Mouse (Mus musculus) lung, postnatal 25 days (tissue): ENCODE data around the gene Lypd6.

ENCODE experiments used
- DNase-seq: peaks from one replicate; pipeline ENCODE4 v3.0.0; 2022; ENCODE audit warnings: low spot score

Lypd6 gene

GRCm38 (mm10) chr2:50110167-50110566 lies 43.9 kb downstream of the Lypd6 start:
- no peak for DNase-seq

DNA sequence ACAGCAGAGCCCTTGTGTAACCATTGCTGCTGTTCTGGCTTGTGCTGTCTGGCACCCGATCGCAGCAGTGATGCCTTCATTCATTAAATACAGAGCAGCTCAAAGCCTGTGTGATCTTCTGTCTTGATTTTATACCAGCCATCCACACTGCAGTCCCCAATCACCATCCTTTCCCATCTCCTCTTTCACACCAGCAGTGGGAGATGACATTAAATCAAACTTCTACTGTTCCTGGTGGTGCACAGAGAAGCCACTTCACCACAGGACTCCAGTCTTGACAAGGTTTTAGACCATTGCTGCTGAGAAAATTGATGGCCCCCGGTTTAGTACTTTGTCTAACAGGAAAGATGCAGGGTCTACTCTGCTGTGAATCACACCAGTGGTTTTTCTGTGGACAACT lies 44.9 kb downstream of the Lypd6 start:
- DNase-seq = no peak

DNA sequence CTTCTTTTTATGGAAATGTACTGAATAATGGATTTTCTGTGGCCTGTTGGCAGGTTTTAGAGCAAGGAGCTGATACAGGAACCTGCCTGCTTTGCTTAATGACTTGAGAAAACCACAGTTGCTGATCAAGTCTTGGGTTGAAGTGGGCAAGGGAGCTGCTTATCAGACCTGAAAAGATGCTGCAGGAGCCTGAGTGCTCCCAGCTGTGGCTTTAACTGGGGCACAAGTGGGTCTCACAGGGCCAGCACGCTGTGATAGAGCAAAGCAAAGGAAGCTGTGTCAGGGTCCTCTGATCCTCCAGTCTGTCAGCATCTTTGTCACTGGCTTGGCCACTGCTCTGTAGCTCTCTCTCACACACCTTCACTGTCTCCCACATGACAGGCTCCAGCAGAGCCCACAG lies 45.4 kb downstream of the Lypd6 start:
- no peak for DNase-seq

DNA sequence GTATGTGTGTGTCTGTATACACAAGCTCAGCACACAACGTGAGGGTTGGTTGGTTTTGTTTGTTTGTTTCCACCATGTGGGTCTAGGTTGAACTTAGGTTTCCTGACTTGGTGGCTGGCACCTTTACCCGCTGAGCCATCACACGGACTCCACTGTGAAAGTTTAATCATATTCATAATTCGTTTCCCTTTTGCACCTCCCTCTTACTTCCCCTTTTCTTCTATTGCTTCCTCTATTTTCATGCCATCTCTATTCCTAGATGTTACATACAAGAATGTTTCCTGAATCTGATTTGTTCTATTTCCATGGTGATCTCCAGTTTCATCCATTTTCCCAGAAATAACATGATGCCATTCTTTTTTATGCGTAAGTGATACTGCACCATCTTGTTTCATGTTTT lies 46.2 kb downstream of the Lypd6 start:
- DNase-seq = no peak

GRCm38 (mm10) chr2:50119101-50119500 lies 52.9 kb downstream of the Lypd6 start:
- no peak for DNase-seq

- no peak for DNase-seq
Observed at GRCm38 (mm10) chr2:50120839-50121238, 54.6 kb downstream of the Lypd6 start.

- DNase-seq = no peak
Observed at GRCm38 (mm10) chr2:50123376-50123775, 57.1 kb downstream of the Lypd6 start.

GRCm38 (mm10) chr2:50127513-50128175 lies 61.4 kb downstream of the Lypd6 start:
- no peak for DNase-seq

DNA sequence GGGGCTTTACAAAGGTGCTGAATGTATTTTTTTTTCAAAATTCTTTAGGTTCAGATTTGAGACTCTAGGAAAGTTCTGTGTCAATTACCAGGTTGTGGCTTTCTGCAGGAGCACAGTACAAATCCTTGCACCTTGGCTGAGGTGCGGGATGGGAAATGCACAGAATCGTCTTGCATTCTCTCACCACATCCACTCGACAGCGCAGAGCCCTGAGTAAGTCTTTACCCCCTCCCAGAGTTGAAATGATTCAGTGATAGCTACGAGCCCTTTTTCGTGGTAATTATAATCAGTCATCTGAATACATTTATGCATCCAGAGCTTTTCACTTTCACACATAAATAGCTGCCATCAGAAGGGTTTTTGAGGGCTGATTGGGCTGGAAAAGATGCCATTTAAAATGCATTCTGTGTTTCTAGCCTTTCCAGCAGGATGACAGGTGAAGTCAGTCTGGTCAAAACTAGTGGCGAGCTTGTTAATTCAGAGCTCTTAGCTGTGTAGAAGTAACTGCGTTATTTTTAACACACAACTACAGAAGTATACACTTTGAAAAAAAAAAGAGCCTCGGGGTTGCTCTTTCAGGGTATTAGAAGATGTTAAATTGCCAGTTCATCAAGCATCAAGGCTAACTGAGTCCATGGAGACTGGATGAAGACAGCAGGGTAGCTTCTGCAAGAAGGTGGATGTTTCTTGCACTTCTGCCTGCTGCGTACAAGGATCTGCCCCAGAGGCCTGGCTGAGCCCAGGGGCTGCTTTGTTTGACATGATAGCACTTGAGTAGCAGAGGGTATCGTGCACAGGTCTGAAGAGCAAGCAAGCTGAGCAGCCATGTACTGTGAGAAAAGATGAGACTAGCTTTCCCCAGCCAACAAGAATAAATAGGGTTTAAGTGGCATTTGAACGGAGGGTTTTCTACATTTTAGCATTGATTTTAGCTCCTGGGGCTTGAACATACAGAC lies 62.4 kb downstream of the Lypd6 start:
- no peak for DNase-seq

DNA sequence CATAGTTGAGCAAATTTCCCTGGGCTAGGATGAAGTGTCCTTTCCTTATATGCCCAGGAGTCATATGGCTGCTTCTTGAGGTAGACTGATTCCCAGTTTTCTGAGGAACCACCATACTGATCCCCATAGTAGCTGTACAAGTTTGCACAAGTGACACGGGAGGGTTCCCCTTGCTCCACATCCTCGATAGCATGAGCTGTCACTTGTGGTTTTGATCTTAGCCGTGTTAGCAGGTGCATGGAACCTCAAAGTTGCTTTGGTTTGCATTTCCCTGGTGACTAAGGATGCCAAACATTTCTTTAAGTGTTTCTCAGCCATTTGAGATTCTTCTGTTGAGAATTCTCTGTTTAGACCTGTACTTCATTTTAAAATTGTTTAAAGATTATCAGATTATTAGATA lies 64.4 kb downstream of the Lypd6 start:
- no peak for DNase-seq

- DNase-seq = no peak
Observed at GRCm38 (mm10) chr2:50143672-50144071, 77.4 kb downstream of the Lypd6 start.

GRCm38 (mm10) chr2:50147308-50147707 lies 81.1 kb downstream of the Lypd6 start:
- DNase-seq = no peak

DNA sequence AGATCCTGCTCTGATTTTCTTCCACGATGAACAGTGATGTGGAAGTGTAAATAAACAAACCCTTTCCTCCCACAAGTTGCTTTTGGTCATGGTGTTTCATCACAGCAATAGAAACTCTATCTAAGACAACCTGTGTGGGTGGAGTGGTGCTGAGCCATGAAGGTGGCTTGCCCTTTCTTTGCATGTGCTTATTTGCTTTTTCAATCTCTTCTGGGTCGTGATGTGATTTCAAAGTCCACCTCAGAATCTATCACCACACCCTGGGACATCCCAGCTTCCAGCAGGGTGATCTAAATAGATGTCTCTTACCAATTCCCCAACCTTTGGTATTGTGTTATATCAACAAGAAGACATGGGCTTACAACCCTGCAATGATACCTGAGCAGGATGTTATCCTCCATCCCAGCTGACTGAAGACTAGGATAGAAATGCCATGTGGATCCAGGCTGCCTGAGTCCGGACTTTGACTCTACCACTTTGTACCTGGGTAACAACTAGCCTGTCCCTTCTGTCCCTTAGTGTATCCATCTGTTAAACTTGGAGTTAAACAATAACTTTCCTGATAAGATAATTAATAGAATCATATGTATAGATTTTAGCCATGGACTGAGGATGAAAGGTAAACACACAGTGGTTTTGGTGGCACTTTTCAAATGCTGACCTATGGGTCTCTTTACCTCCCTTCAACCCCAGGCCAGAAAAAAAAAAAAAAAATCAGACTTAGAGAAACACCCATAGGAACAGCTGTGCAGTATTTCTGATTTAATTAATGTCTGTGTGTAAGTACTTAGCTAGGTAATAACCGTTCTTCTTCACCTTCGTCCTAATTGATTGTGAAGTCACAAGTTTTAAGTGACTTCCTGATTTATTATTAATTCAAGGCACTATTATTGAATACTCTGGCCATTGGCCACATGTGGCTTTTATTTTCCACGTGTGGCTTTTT lies 83.3 kb downstream of the Lypd6 start:
- DNase-seq = no peak

DNA sequence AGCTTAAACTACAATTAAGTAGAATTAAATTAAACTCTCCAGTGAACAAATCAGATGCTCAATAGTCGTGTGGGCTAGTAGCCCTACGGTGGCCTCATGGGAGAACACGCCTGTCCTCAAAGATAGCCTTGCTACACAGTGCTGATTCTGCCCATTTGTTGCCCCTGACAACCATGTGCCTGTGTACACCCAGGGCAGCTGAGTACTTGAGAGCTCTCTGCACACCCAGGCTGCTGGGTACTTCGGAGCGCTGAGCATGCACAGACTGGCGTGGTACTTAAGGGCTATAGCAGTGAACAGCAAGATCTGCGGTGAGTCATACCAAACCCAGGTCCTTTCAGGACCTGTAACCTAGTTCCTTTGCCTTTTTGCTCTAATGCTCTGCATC lies 84.0 kb downstream of the Lypd6 start:
- DNase-seq = peak; percentile 49

- no peak for DNase-seq
Observed at GRCm38 (mm10) chr2:50150816-50151215, 84.6 kb downstream of the Lypd6 start.

- DNase-seq = no peak
Observed at GRCm38 (mm10) chr2:50151401-50151800, 85.2 kb downstream of the Lypd6 start.

DNA sequence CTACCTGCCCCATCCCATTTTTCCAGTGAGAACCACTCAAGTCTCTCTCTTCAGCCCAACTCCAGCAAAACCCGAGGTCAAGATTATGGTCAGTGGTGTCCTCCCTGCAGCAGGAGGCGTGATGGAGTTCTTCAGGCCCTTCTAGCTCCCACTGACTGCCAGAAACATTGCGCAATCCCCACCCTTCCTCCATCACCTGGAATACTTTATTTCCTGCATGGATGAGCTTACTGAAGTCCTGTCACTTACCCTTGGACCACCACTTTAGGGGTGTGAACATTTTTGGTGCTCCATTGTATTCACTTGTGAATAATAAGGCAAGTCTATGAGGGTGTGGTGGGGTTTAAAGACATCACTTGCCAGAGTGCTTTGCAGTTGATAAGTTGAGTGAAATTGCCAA lies 85.7 kb downstream of the Lypd6 start:
- no peak for DNase-seq

GRCm38 (mm10) chr2:50156009-50156408 lies 89.8 kb downstream of the Lypd6 start:
- no peak for DNase-seq

GRCm38 (mm10) chr2:50160069-50160468 lies 93.8 kb downstream of the Lypd6 start:
- DNase-seq = no peak

GRCm38 (mm10) chr2:50163608-50164007 lies 97.4 kb downstream of the Lypd6 start:
- no peak for DNase-seq

- no peak for DNase-seq
Observed at GRCm38 (mm10) chr2:50165277-50165676, 99.0 kb downstream of the Lypd6 start.

DNA sequence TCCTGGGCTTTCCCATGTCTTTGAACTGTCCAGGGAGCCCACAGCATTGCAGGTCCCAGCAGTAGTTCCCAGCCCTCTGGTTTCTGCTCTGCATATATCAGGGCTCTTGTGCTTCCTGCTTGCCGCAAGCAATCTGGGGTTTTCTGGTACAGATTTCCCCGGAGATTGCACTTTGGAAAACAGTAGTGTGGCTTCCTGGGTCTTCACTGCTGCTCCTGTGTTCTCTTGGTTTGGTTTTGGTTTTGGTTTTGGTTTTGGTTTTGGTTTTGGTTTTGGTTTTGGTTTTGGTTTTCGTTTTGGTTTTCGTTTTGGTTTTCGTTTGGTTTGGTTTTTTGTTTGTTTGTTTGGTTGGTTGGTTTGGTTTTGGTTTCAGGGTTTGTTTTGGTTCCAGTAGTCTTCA lies 99.9 kb downstream of the Lypd6 start:
- DNase-seq = no peak
